Mouse (Mus musculus): ENCODE results near the gene Txnrd1. TPM values are rescaled to one million over a fixed set of nuclear protein-coding genes. Genes with fewer than 3 reads are reported as not detected.

Gene Txnrd1
- 48.6 and 50.9 TPM in 2 replicates for polyA plus RNA-seq (2012; rRNA removed)

DNA sequence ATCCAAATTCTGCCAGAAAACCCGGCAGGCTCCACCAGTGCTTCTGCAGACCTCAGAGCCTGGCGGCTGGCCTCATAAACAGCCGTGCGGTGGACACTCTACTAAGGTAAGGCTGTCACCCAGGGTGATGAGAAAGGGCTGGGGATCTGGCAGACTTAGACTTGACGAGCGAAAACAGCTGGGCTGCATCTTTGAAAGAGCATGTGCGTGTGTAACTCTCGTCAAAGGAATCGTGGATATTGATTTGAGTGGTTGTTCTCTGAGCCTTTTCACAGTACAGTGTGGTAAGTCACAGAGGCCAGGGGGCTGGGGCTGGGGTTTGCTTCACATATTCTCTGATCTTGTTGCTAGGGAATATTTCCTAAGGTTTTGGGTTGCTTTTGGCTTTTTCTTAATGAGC, at the start of gene Txnrd1:
TSS of gene Txnrd1 (plus strand) at position 26 of the 400 bp plus-strand sequence.
- no peak for TF ChIP-seq POLR2A (IDR thresholded peaks at IDR 0.05; ENCODE audit: borderline replicate concordance, insufficient read depth, low read length)
- TF ChIP-seq CTCF (IDR thresholded peaks at IDR 0.05; ENCODE audit: borderline replicate concordance, insufficient read depth, low read depth, low read length), result no peak
- Histone ChIP-seq H3K27me3 (ENCODE audit: control insufficient read depth, insufficient read depth, low read length) (no peaks in the 10 kb centered on the region), H3K27ac (ENCODE audit: insufficient read depth, low read length) (no peak within 1 kb of the TSS), H3K4me1 (ENCODE audit: control insufficient read depth, insufficient read depth, low read length) (no peaks in the 10 kb centered on the region), H3K4me3 (replicated peaks; ENCODE audit: insufficient read depth, low read depth, low read length) (no peak within 1 kb of the TSS)
- WGBS, result 61% methylated on average over 9 of the region's 9 CpGs
- no peak for DNase-seq

- DNase-seq, result no peak
- Histone ChIP-seq H3K27me3 (ENCODE audit: control insufficient read depth, insufficient read depth, low read length) (no peaks in the 10 kb centered on the region), H3K27ac (ENCODE audit: insufficient read depth, low read length) (no peak overlapping the region), H3K4me1 (ENCODE audit: control insufficient read depth, insufficient read depth, low read length) (no peaks in the 10 kb centered on the region), H3K4me3 (replicated peaks; ENCODE audit: insufficient read depth, low read depth, low read length) (no peak overlapping the region)
- no peak for TF ChIP-seq POLR2A (IDR thresholded peaks at IDR 0.05; ENCODE audit: borderline replicate concordance, insufficient read depth, low read length)
- TF ChIP-seq CTCF (IDR thresholded peaks at IDR 0.05; ENCODE audit: borderline replicate concordance, insufficient read depth, low read depth, low read length), result no peak
These were observed 44.6 kb upstream of the Txnrd1 start for GRCm38 (mm10) chr10:82789181-82789580.

- H3K4me3 ChIP-seq (replicated peaks; ENCODE audit: insufficient read depth, low read depth, low read length), result no peak overlapping the region
These were observed 43.2 kb upstream of the Txnrd1 start for GRCm38 (mm10) chr10:82790504-82790903.

GRCm38 (mm10) chr10:82791713-82792112, 42.0 kb upstream of the Txnrd1 start:
- no peak for DNase-seq
- 93% methylated on average over 3 of the region's 3 CpGs for WGBS
- no peak for TF ChIP-seq CTCF (IDR thresholded peaks at IDR 0.05; ENCODE audit: borderline replicate concordance, insufficient read depth, low read depth, low read length)
- TF ChIP-seq POLR2A (IDR thresholded peaks at IDR 0.05; ENCODE audit: borderline replicate concordance, insufficient read depth, low read length), result no peak
- no peaks in the 10 kb centered on the region for H3K4me1 ChIP-seq (ENCODE audit: control insufficient read depth, insufficient read depth, low read length)
- H3K4me3 ChIP-seq (replicated peaks; ENCODE audit: insufficient read depth, low read depth, low read length), result no peak overlapping the region
- no peaks in the 10 kb centered on the region for H3K27me3 ChIP-seq (ENCODE audit: control insufficient read depth, insufficient read depth, low read length)
- H3K27ac ChIP-seq (ENCODE audit: insufficient read depth, low read length), result no peak overlapping the region

More at GRCm38 (mm10) chr10:82790504-82790903, 43.2 kb upstream of the Txnrd1 start:
- TF ChIP-seq CTCF (IDR thresholded peaks at IDR 0.05; ENCODE audit: borderline replicate concordance, insufficient read depth, low read depth, low read length), result no peak
- no peak for TF ChIP-seq POLR2A (IDR thresholded peaks at IDR 0.05; ENCODE audit: borderline replicate concordance, insufficient read depth, low read length)
- no peak for DNase-seq
- no peaks in the 10 kb centered on the region for H3K27me3 ChIP-seq (ENCODE audit: control insufficient read depth, insufficient read depth, low read length)
- WGBS, result 86% methylated on average over 5 of the region's 5 CpGs
- no peak overlapping the region for H3K27ac ChIP-seq (ENCODE audit: insufficient read depth, low read length)
- no peaks in the 10 kb centered on the region for H3K4me1 ChIP-seq (ENCODE audit: control insufficient read depth, insufficient read depth, low read length)

DNA sequence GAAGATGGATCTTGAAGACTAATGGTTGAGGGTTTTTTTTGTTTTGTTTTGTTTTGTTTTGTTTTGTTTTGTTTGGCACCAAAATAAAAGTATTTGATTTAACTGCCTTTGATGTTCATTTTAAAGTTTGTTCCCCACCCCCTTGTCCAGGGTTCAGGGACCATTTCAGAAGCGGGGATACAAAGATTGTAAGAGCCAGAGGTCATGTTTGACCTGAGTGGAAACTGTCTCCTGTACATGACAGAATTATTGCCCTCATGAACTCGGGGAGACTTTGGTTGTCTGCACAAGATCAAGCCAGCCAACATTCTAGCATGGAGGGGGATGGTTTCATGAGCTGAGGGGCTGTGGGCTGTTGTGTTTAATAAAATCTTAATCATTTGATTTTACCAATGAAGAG, 41.4 kb upstream of the Txnrd1 start:
- no peak for DNase-seq
- Histone ChIP-seq H3K27me3 (ENCODE audit: control insufficient read depth, insufficient read depth, low read length) (no peaks in the 10 kb centered on the region), H3K27ac (ENCODE audit: insufficient read depth, low read length) (no peak overlapping the region), H3K4me1 (ENCODE audit: control insufficient read depth, insufficient read depth, low read length) (no peaks in the 10 kb centered on the region), H3K4me3 (replicated peaks; ENCODE audit: insufficient read depth, low read depth, low read length) (no peak overlapping the region)
- 77% methylated on average over 2 of the region's 2 CpGs for WGBS
- TF ChIP-seq POLR2A (IDR thresholded peaks at IDR 0.05; ENCODE audit: borderline replicate concordance, insufficient read depth, low read length) (no peak), CTCF (IDR thresholded peaks at IDR 0.05; ENCODE audit: borderline replicate concordance, insufficient read depth, low read depth, low read length) (no peak)

GRCm38 (mm10) chr10:82795071-82795731, 38.5 kb upstream of the Txnrd1 start:
- H3K27ac ChIP-seq (ENCODE audit: insufficient read depth, low read length), result peak overlapping the region; percentile 32
- no peaks in the 10 kb centered on the region for H3K4me1 ChIP-seq (ENCODE audit: control insufficient read depth, insufficient read depth, low read length)
- peak; percentile 58; the same call in 1 of the 2 replicates for TF ChIP-seq CTCF (IDR thresholded peaks at IDR 0.05; ENCODE audit: borderline replicate concordance, insufficient read depth, low read depth, low read length)
- peak; percentile 24; the same call in 1 of the 2 replicates for TF ChIP-seq POLR2A (IDR thresholded peaks at IDR 0.05; ENCODE audit: borderline replicate concordance, insufficient read depth, low read length)
- DNase-seq, result peak; percentile 77 to 85
- no peaks in the 10 kb centered on the region for H3K27me3 ChIP-seq (ENCODE audit: control insufficient read depth, insufficient read depth, low read length)
- H3K4me3 ChIP-seq (replicated peaks; ENCODE audit: insufficient read depth, low read depth, low read length), result peak overlapping the region; percentile 61
- 5% methylated on average over 15 of the region's 15 CpGs for WGBS

DNA sequence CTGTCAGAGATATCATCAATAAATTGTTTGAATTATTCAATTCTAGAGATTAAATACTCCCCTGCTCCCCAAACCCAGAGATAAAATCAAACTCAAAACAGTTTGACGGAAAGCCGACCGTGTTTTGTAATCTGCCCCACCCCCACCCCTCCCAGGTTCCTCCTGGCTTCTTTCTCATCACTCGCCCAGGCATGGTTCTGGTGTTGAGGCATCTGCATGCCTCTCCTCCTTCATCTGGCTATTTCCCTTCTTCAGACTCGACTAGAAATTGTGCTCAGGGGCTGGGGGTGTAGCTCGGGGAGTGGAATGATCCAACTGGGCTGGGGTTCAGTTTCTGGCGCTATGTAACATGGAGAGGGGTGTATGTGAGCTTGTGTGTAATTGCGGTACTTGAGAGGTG, 38.0 kb upstream of the Txnrd1 start:
- peak in 1 of 2 experiments; percentile 30 for DNase-seq
- Histone ChIP-seq H3K4me3 (replicated peaks; ENCODE audit: insufficient read depth, low read depth, low read length) (peak overlapping the region; percentile 61), H3K27ac (ENCODE audit: insufficient read depth, low read length) (peak overlapping the region; percentile 32; the same call in 1 of the 2 replicates), H3K4me1 (ENCODE audit: control insufficient read depth, insufficient read depth, low read length) (no peaks in the 10 kb centered on the region), H3K27me3 (ENCODE audit: control insufficient read depth, insufficient read depth, low read length) (no peaks in the 10 kb centered on the region)
- TF ChIP-seq CTCF (IDR thresholded peaks at IDR 0.05; ENCODE audit: borderline replicate concordance, insufficient read depth, low read depth, low read length) (no peak), POLR2A (IDR thresholded peaks at IDR 0.05; ENCODE audit: borderline replicate concordance, insufficient read depth, low read length) (no peak; the same call in 1 of the 2 replicates)
- WGBS, result 17% methylated on average over 8 of the region's 8 CpGs

GRCm38 (mm10) chr10:82796471-82797118, 37.2 kb upstream of the Txnrd1 start:
- TF ChIP-seq POLR2A (IDR thresholded peaks at IDR 0.05; ENCODE audit: borderline replicate concordance, insufficient read depth, low read length) (no peak), CTCF (IDR thresholded peaks at IDR 0.05; ENCODE audit: borderline replicate concordance, insufficient read depth, low read depth, low read length) (no peak)
- no peak for DNase-seq
- H3K27ac ChIP-seq (ENCODE audit: insufficient read depth, low read length), result no peak overlapping the region
- no peaks in the 10 kb centered on the region for H3K4me1 ChIP-seq (ENCODE audit: control insufficient read depth, insufficient read depth, low read length)
- no peaks in the 10 kb centered on the region for H3K27me3 ChIP-seq (ENCODE audit: control insufficient read depth, insufficient read depth, low read length)
- no peak overlapping the region for H3K4me3 ChIP-seq (replicated peaks; ENCODE audit: insufficient read depth, low read depth, low read length)
- WGBS, result 77% methylated on average over 12 of the region's 12 CpGs

Measured in cerebellum, adult 2 months (tissue).